Mouse (Mus musculus) left cerebral cortex, postnatal 36 days (tissue): ENCODE results near the gene Smim4. TPM values are rescaled to one million over a fixed set of nuclear protein-coding genes. Genes with fewer than 3 reads are reported as not detected.
A peak's percentile ranks its signal among the peaks of the same experiment; 100 is the strongest.

ENCODE experiments used
- DNase-seq, 2 experiments: peaks; one replicate each; pipeline ENCODE4 v3.0.0; 2021 to 2022; ENCODE audit warnings: low spot score in 2 of 2, mixed read lengths in 1 of 2
- intact Hi-C: fragments of 180-260 bp; cut with DNase I; formaldehyde crosslinking; loops from one replicate; pipeline ENCODE4 v1.15.1; 2025
- total RNA-seq, 2 experiments: library from RNA; stranded (reverse); gene quantifications; 2 replicates each; pipeline ENCODE4 v1.2.3; 2021

Gene Smim4
- total RNA-seq: 10 to 100 TPM; 24.6 to 32.9 TPM

- DNase-seq: peak; percentile 95 to 96
- intact Hi-C loops: no loop called here
Measured at GRCm38 (mm10) chr14:31128826-31129219, at the start of gene Smim4. Gene Smim4, minus strand, starts transcription at chr14:31128956.

- DNase-seq: no peak
- intact Hi-C loops: no loop called here
Measured at GRCm38 (mm10) chr14:31177715-31178114, 49.0 kb upstream of the Smim4 start.

- DNase-seq: no peak
- intact Hi-C loops: no loop called here
Measured at GRCm38 (mm10) chr14:31177287-31177686, 48.5 kb upstream of the Smim4 start.

- DNase-seq: no peak
- intact Hi-C loops: no loop called here
Measured at GRCm38 (mm10) chr14:31173537-31173936, 44.8 kb upstream of the Smim4 start.

- no peak for DNase-seq
- intact Hi-C loops: no loop called here
Measured at GRCm38 (mm10) chr14:31172781-31173455, 44.2 kb upstream of the Smim4 start.

GRCm38 (mm10) chr14:31171821-31172220 lies 43.1 kb upstream of the Smim4 start:
- intact Hi-C loops: no loop called here

GRCm38 (mm10) chr14:31171386-31171785 lies 42.6 kb upstream of the Smim4 start:
- intact Hi-C loops: no loop called here
- DNase-seq: no peak

More at GRCm38 (mm10) chr14:31171821-31172220, 43.1 kb upstream of the Smim4 start:
- no peak for DNase-seq

GRCm38 (mm10) chr14:31170963-31171362 lies 42.2 kb upstream of the Smim4 start:
- no peak for DNase-seq
- intact Hi-C loops: no loop called here

GRCm38 (mm10) chr14:31169508-31169907 lies 40.8 kb upstream of the Smim4 start:
- DNase-seq: no peak
- intact Hi-C loops: no loop called here

GRCm38 (mm10) chr14:31168425-31168824 lies 39.7 kb upstream of the Smim4 start, which contains the start of gene Stab1:
Gene Stab1, minus strand, starts transcription at chr14:31168641.
- DNase-seq: no peak
- intact Hi-C loops: no loop called here

- DNase-seq: no peak
- intact Hi-C loops: no loop called here
Measured at GRCm38 (mm10) chr14:31166827-31167226, 38.1 kb upstream of the Smim4 start.

- DNase-seq: no peak
- intact Hi-C loops: no loop called here
Measured at GRCm38 (mm10) chr14:31165991-31166630, 37.4 kb upstream of the Smim4 start.

GRCm38 (mm10) chr14:31165458-31165857 lies 36.7 kb upstream of the Smim4 start:
- intact Hi-C loops: no loop called here
- no peak for DNase-seq

- intact Hi-C loops: no loop called here
- no peak for DNase-seq
Measured at GRCm38 (mm10) chr14:31165010-31165409, 36.3 kb upstream of the Smim4 start.

GRCm38 (mm10) chr14:31164067-31164466 lies 35.3 kb upstream of the Smim4 start:
- intact Hi-C loops: no loop called here

GRCm38 (mm10) chr14:31161638-31162037 lies 32.9 kb upstream of the Smim4 start:
- DNase-seq: no peak
- intact Hi-C loops: no loop called here

More at GRCm38 (mm10) chr14:31164067-31164466, 35.3 kb upstream of the Smim4 start:
- no peak for DNase-seq

- intact Hi-C loops: no loop called here
Measured at GRCm38 (mm10) chr14:31161191-31161590, 32.4 kb upstream of the Smim4 start.

GRCm38 (mm10) chr14:31160196-31161150 lies 31.7 kb upstream of the Smim4 start:
- DNase-seq: no peak
- intact Hi-C loops: no loop called here

More at GRCm38 (mm10) chr14:31161191-31161590, 32.4 kb upstream of the Smim4 start:
- DNase-seq: no peak

- intact Hi-C loops: no loop called here
- no peak for DNase-seq
Measured at GRCm38 (mm10) chr14:31145694-31146093, 16.9 kb upstream of the Smim4 start.

- DNase-seq: no peak
- intact Hi-C loops: no loop called here
Measured at GRCm38 (mm10) chr14:31141011-31141410, 12.3 kb upstream of the Smim4 start.
